9 mouse cellular contexts compared by ENCODE assay signal in genomic region chr12:83763311-83764043, GRCm38 (mm10). TPM values are rescaled to one million over a fixed set of nuclear protein-coding genes. Genes with fewer than 3 reads are reported as not detected.
DNase-seq lines count a peak whose midpoint lies in the region; ATAC-seq lines count a peak whose summit lies in the region.
"Had no signal": no experiment of that assay in that cellular context is flagged by ENCODE, and none has a peak within 500 bp of the region (broad histone marks: within the 10 kb centered on the region; RNA-seq: fewer than 3 reads in every experiment).

Papln (plus strand) TSS chr12:83763634.

- H3K4me1 ChIP-seq in heart, embryonic 10.5 days, result peaks cover 42% of the 10 kb centered on the region
- H3K4me1 ChIP-seq in kidney, embryonic 14.5 days (ENCODE audit: control insufficient read depth, insufficient read depth, low read length), result peaks cover 35% of the 10 kb centered on the region

- H3K4me3 ChIP-seq in heart, embryonic 10.5 days, result peak within 1 kb of the TSS; percentile 58
- peak within 1 kb of the TSS; percentile 27 for H3K4me3 ChIP-seq in kidney, embryonic 14.5 days (ENCODE audit: low read length)

- no peaks in the 10 kb centered on the region for H3K9me3 ChIP-seq in heart, embryonic 10.5 days
- no peaks in the 10 kb centered on the region for H3K9me3 ChIP-seq in kidney, embryonic 14.5 days (ENCODE audit: control insufficient read depth, low read length)

- peak within 1 kb of the TSS; percentile 75 for H3K27ac ChIP-seq in heart, embryonic 10.5 days
- H3K27ac ChIP-seq in kidney, embryonic 14.5 days (ENCODE audit: low read depth, low read length), result no peak within 1 kb of the TSS

- H3K9ac ChIP-seq in kidney, embryonic 14.5 days (ENCODE audit: low read depth, low read length), result peak within 1 kb of the TSS; percentile 47

- H3K36me3 ChIP-seq in heart, embryonic 10.5 days, result no peaks in the 10 kb centered on the region
- no peaks in the 10 kb centered on the region for H3K36me3 ChIP-seq in kidney, embryonic 14.5 days (ENCODE audit: control insufficient read depth, insufficient read depth, low read length)

- 10% methylated on average over 31 of the region's 31 CpGs for WGBS in heart, embryonic 10.5 days
- WGBS in kidney, embryonic 14.5 days, result 11% methylated on average over 26 of the region's 31 CpGs

- peak; percentile 32; the same call in 1 of the 2 replicates for ATAC-seq in kidney, embryonic 14.5 days (ENCODE audit: low FRiP score, low TSS enrichment)
- ATAC-seq: Patski had no signal

- peak within 1 kb of the TSS; percentile 64 for H3K4me2 ChIP-seq in kidney, embryonic 14.5 days (replicated peaks; ENCODE audit: low read depth, low read length)

- intact Hi-C loops in heart, postnatal 25 days (cut with DNase I), result no loop called here

- peaks cover 22% of the 10 kb centered on the region; the same call in 1 of the 2 replicates for H3K27me3 ChIP-seq in heart, embryonic 10.5 days (ENCODE audit: insufficient read depth, poor library complexity, severe bottlenecking)
- no peaks in the 10 kb centered on the region for H3K27me3 ChIP-seq in kidney, embryonic 14.5 days (ENCODE audit: control insufficient read depth, insufficient read depth, low read length)
- H3K27me3 ChIP-seq: Patski had no signal

- peak; percentile 94 for DNase-seq in heart, adult 11 months
- no peak for DNase-seq in heart, postnatal 25 days (ENCODE audit: low spot score)
- DNase-seq in MN1 (ENCODE audit: low spot score), result peak; percentile 60
- DNase-seq in heart, embryonic 10.5 days (ENCODE audit: low spot score), result peak; percentile 76
- peak; percentile 34 for DNase-seq in lung, postnatal 14 days
- peak; percentile 55 for DNase-seq in testis, postnatal 14 days (ENCODE audit: low spot score)
- DNase-seq in ovary, postnatal 10 days (ENCODE audit: low spot score), result no peak

RNA-seq across cellular contexts. Expression of gene Papln, which starts in this region (rescaled TPM):
- total RNA-seq in heart, postnatal 25 days (2021), result 10 to 100 TPM in 1 of 2 experiments, 1 to 10 TPM in 1; 9.6 to 13.4 TPM
- 0.15 and 0.38 TPM in 2 replicates for polyA plus RNA-seq in heart, embryonic 10.5 days (2016; fragmentation: Nextera tagmentation; extraction: Ambion mirVana)
- polyA plus RNA-seq in kidney, embryonic 14.5 days (2014; fragmentation: Nextera tagmentation; extraction: Ambion mirVana), result 0.31 and 0.53 TPM in 2 replicates

Comparison
In these comparisons a context has a peak if more than half of its experiments do, and no peak if none do; other contexts are left out.
1. DNase-seq: peak in heart, adult 11 months (single experiment), MN1 (single experiment), lung, postnatal 14 days (single experiment) and testis, postnatal 14 days (single experiment); none in heart, postnatal 25 days (single experiment) and ovary, postnatal 10 days (single experiment).
2. Peak in DNase-seq, H3K4me3 ChIP-seq and H3K27ac ChIP-seq in heart, embryonic 10.5 days; RNA of the gene not detected or under 1 TPM.
3. Peak in ATAC-seq, H3K4me3 ChIP-seq, H3K9ac ChIP-seq and H3K4me2 ChIP-seq in kidney, embryonic 14.5 days; RNA of the gene not detected or under 1 TPM.